Mouse (Mus musculus): ENCODE measurements at regions not wholly inside any gene's neighbourhood (a gene's known extent, or its start where the extent isn't known, plus 50 kb on each side); places are given as distances from the start of the nearest gene placed in this dataset.

DNA sequence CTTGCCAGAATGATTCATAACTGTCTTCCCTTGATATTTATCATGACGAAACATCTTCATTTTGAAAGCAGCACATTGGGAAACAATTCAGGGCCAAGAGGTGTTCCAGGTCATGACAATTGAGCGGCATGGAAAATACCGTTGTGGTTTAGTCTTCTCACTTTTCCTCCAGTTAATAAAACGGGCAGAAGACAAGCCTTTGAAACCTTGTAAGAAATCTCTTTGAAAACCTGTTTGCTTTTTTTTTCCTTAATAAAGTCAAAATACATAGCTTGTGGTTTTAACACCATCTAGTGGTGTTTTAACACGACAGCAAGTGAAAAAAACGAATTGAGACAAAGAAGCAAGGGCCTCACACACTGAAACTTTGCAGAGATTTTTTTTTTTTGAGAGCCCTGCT, 1389.0 kb upstream of the Acvr2a start:
- no peak for DNase-seq (ENCODE audit: low spot score)

DNA sequence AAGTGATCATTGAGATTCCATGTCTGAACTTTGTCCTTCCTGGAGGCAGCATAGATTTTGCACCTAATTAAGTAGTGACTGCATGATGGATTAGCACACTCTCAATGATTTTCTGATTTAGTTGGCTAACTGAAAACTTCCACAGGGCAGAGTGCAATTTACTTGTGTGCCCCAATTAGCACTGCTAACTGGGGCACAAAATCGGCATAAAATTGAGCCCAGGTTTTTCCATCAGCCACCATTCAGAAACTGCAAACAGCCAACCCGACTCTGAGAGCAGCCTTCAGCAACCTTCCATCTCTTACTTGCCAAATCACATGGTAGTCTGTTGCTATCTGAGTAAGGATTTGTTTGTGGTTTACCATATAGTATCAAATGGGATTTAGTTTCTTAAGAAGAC, 1384.1 kb upstream of the Acvr2a start:
- no peak for DNase-seq (ENCODE audit: low spot score)

DNA sequence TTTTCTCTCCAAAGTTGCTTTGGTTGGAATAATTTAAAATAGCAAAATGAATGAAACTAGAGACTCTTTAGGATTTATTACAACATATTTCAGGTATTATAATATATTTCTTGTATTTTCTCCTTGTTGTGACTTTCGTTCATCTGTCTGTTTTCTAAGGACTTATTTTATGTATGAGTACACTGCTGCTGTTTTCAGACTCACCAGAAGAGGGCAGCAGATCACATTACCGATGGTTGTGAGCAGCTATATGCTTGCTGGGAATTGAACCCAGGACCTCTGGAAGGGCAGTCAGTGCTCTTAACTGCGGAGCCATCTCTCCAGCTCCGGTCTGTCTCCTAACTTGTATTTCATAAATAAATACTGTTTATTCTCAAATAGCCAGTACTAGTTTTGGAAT, 1347.9 kb upstream of the Acvr2a start:
- no peak for DNase-seq (ENCODE audit: low spot score)

DNA sequence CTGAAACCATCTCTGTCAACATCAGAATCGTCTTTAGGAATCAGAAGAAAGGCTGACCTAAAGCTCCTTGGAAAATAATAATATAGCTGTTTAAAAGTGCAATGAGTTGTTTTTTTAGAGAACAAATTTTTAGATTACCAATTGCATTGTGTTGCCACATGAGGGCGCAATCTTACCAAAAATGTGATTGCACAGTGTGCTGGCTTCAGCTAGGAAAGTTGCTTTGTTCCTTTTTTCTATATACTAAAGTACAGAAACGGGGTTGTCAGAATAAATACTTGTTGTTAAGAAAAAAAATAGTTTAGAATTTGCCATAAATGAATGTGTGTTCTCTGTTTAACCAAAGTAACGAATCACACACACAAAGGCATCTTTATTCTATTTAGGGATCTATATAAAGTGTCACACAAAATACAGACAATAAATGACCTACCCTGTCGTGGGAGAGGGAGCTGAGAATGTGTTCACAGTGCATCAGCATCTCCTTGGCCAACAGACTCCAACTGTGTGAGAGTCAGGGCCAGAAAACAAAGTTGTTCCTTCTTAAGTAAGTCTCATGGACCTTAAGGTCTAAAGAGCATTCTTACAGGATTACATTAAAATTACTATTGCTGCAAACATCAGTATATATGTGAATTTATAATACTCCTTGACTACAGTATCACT, 1321.9 kb upstream of the Acvr2a start:
- peak; percentile 54 for DNase-seq (ENCODE audit: low spot score)
